Mouse (Mus musculus) midbrain, embryonic 10.5 days (tissue): Measurements from ENCODE around the gene Agap3. TPM values are rescaled to one million over a fixed set of nuclear protein-coding genes. Genes with fewer than 3 reads are reported as not detected.

Experiments
- DNase-seq: peaks from one replicate; pipeline ENCODE4 v3.0.0-alpha.2; 2017; ENCODE audit warnings: low spot score
- H3K27ac ChIP-seq: fragments of 300-500 bp; sonication (generic); replicated peaks from 2 replicates; pipeline ENCODE4 v1.5.1; 2016; ENCODE audit warnings: mild to moderate bottlenecking
- H3K27me3 ChIP-seq: fragments of 300-500 bp; sonication (generic); 2 replicates; pipeline ENCODE4 v1.6.1; 2016; ENCODE audit warnings: low read depth, mild to moderate bottlenecking; ENCODE audit not compliant: poor library complexity, severe bottlenecking
- H3K36me3 ChIP-seq: fragments of 300-500 bp; sonication (generic); 2 replicates; pipeline ENCODE4 v1.6.1; 2016; ENCODE audit warnings: mild to moderate bottlenecking, moderate library complexity
- H3K4me1 ChIP-seq: fragments of 300-500 bp; sonication (generic); 2 replicates; pipeline ENCODE4 v1.6.1; 2016
- H3K4me3 ChIP-seq: fragments of 300-500 bp; sonication (generic); 2 replicates; pipeline ENCODE4 v1.5.1; 2016; ENCODE audit warnings: mild to moderate bottlenecking, moderate library complexity
- H3K9me3 ChIP-seq: fragments of 300-500 bp; sonication (generic); replicated peaks from 2 replicates; pipeline ENCODE4 v1.6.1; 2016; ENCODE audit warnings: mild to moderate bottlenecking
- WGBS: fragments of 180-500 bp; shearing (Covaris S2); methylation state at CpG from one replicate; pipeline ENCODE4 v1.1.7; 2016; 5-methylcytosine and 5-hydroxymethylcytosine counted together
- polyA plus RNA-seq: library from polyadenylated mRNA; unstranded; fragments of >200 nt; fragmentation: Nextera tagmentation; extraction: Ambion mirVana; gene quantifications from 2 replicates; pipeline ENCODE4 v1.2.1, GENCODE M21; 2016

Gene Agap3
- polyA plus RNA-seq, 1 experiment from 2014 or later = 27.6 TPM

GRCm38 (mm10) chr5:24534292-24534691 lies 82.3 kb downstream of the Agap3 start:
- Histone ChIP-seq H3K27me3 (peaks cover 43% of the 10 kb centered on the region), H3K9me3 (no peaks in the 10 kb centered on the region), H3K36me3 (no peaks in the 10 kb centered on the region), H3K27ac (no peak overlapping the region), H3K4me3 (no peak overlapping the region), H3K4me1 (peaks cover 11% of the 10 kb centered on the region)
- WGBS = 56% methylated on average over 5 of the region's 5 CpGs
- DNase-seq = no peak

GRCm38 (mm10) chr5:24535731-24536130 lies 83.8 kb downstream of the Agap3 start:
- Histone ChIP-seq H3K4me3 (no peak overlapping the region), H3K9me3 (no peaks in the 10 kb centered on the region), H3K4me1 (peaks cover 12% of the 10 kb centered on the region), H3K27ac (no peak overlapping the region), H3K36me3 (no peaks in the 10 kb centered on the region), H3K27me3 (peaks cover 30% of the 10 kb centered on the region)
- WGBS = 88% methylated on average over 3 of the region's 3 CpGs
- no peak for DNase-seq

- no peak overlapping the region for H3K27ac ChIP-seq
- H3K9me3 ChIP-seq = no peaks in the 10 kb centered on the region
Measured at GRCm38 (mm10) chr5:24536511-24536910, 84.5 kb downstream of the Agap3 start.

GRCm38 (mm10) chr5:24537618-24538017 lies 85.6 kb downstream of the Agap3 start:
- WGBS = 75% methylated on average over 16 of the region's 16 CpGs
- peaks cover 18% of the 10 kb centered on the region for H3K27me3 ChIP-seq
- H3K27ac ChIP-seq = no peak overlapping the region

More at GRCm38 (mm10) chr5:24536511-24536910, 84.5 kb downstream of the Agap3 start:
- Histone ChIP-seq H3K27me3 (peaks cover 28% of the 10 kb centered on the region), H3K36me3 (no peaks in the 10 kb centered on the region), H3K4me3 (no peak overlapping the region), H3K4me1 (peaks cover 20% of the 10 kb centered on the region)
- DNase-seq = no peak
- 88% methylated on average over 5 of the region's 5 CpGs for WGBS

GRCm38 (mm10) chr5:24539571-24540296 lies 87.8 kb downstream of the Agap3 start:
- 0 out of 2 replicates have a peak, but pooled peaks cover 6% of the 10 kb centered on the region for H3K27me3 ChIP-seq
- H3K4me1 ChIP-seq = peaks cover 20% of the 10 kb centered on the region; the same call in 1 of the 2 replicates
- WGBS = 82% methylated on average over 22 of the region's 22 CpGs
- no peaks in the 10 kb centered on the region for H3K9me3 ChIP-seq
- no peaks in the 10 kb centered on the region for H3K36me3 ChIP-seq
- no peak overlapping the region; the same call in 1 of the 2 replicates for H3K27ac ChIP-seq
- DNase-seq = no peak
- H3K4me3 ChIP-seq = no peak overlapping the region

More at GRCm38 (mm10) chr5:24537618-24538017, 85.6 kb downstream of the Agap3 start:
- peaks cover 20% of the 10 kb centered on the region for H3K4me1 ChIP-seq
- H3K36me3 ChIP-seq = no peaks in the 10 kb centered on the region
- no peak for DNase-seq
- H3K9me3 ChIP-seq = no peaks in the 10 kb centered on the region
- H3K4me3 ChIP-seq = no peak overlapping the region

- no peak within 1 kb of the TSS; the same call in 1 of the 2 replicates for H3K27ac ChIP-seq
- H3K27me3 ChIP-seq = 0 out of 2 replicates have a peak, but pooled peaks cover 6% of the 10 kb centered on the region
- no peaks in the 10 kb centered on the region for H3K36me3 ChIP-seq
- H3K4me3 ChIP-seq = no peak within 1 kb of the TSS
- DNase-seq = no peak
- no peaks in the 10 kb centered on the region for H3K9me3 ChIP-seq
- WGBS = 52% methylated on average over 14 of the region's 14 CpGs
- peaks cover 20% of the 10 kb centered on the region; the same call in 1 of the 2 replicates for H3K4me1 ChIP-seq
Measured at GRCm38 (mm10) chr5:24540387-24541143, 88.6 kb downstream of the Agap3 start, which contains the start of gene Asb10. Asb10 (minus strand) TSS chr5:24540978.

GRCm38 (mm10) chr5:24541144-24541569 lies 89.2 kb downstream of the Agap3 start:
- 0 out of 2 replicates have a peak, but pooled peaks cover 6% of the 10 kb centered on the region for H3K27me3 ChIP-seq
- H3K36me3 ChIP-seq = no peaks in the 10 kb centered on the region
- no peak overlapping the region for H3K4me3 ChIP-seq
- H3K27ac ChIP-seq = no peak overlapping the region
- peaks cover 20% of the 10 kb centered on the region; the same call in 1 of the 2 replicates for H3K4me1 ChIP-seq
- 49% methylated on average over 6 of the region's 6 CpGs for WGBS
- no peak for DNase-seq
- no peaks in the 10 kb centered on the region for H3K9me3 ChIP-seq

- Histone ChIP-seq H3K36me3 (no peaks in the 10 kb centered on the region), H3K9me3 (no peaks in the 10 kb centered on the region), H3K27ac (no peak overlapping the region), H3K4me1 (peaks cover 16% of the 10 kb centered on the region; the same call in 1 of the 2 replicates), H3K4me3 (no peak overlapping the region), H3K27me3 (0 out of 2 replicates have a peak, but pooled peaks cover 9% of the 10 kb centered on the region)
- 80% methylated on average over 7 of the region's 7 CpGs for WGBS
- no peak for DNase-seq
Measured at GRCm38 (mm10) chr5:24542643-24543042, 90.7 kb downstream of the Agap3 start.

GRCm38 (mm10) chr5:24550598-24551316 lies 98.8 kb downstream of the Agap3 start:
- no peak for DNase-seq
- 0 out of 2 replicates have a peak overlapping the region, but pooled peaks have one; percentile 55 for H3K27ac ChIP-seq

GRCm38 (mm10) chr5:24551317-24551688 lies 99.3 kb downstream of the Agap3 start:
- Histone ChIP-seq H3K27me3 (peaks cover 31% of the 10 kb centered on the region), H3K9me3 (no peaks in the 10 kb centered on the region), H3K27ac (0 out of 2 replicates have a peak overlapping the region, but pooled peaks have one; percentile 55), H3K4me3 (no peak overlapping the region; the same call in 1 of the 2 replicates), H3K36me3 (no peaks in the 10 kb centered on the region), H3K4me1 (peaks cover 12% of the 10 kb centered on the region)
- WGBS = 47% methylated on average over 2 of the region's 2 CpGs
- DNase-seq = no peak

More at GRCm38 (mm10) chr5:24550598-24551316, 98.8 kb downstream of the Agap3 start:
- peaks cover 12% of the 10 kb centered on the region for H3K4me1 ChIP-seq
- H3K36me3 ChIP-seq = no peaks in the 10 kb centered on the region
- 35% methylated on average over 26 of the region's 26 CpGs for WGBS
- peak overlapping the region; percentile 21; the same call in 1 of the 2 replicates for H3K4me3 ChIP-seq
- H3K9me3 ChIP-seq = no peaks in the 10 kb centered on the region
- H3K27me3 ChIP-seq = peaks cover 31% of the 10 kb centered on the region
